Mouse (Mus musculus) heart, embryonic 10.5 days (tissue): ENCODE results near the gene Lmntd2. TPM values are rescaled to one million over a fixed set of nuclear protein-coding genes. Genes with fewer than 3 reads are reported as not detected.
A peak's percentile ranks its signal among the peaks of the same experiment; 100 is the strongest.

Source experiments
- DNase-seq: peaks from one replicate; pipeline ENCODE4 v3.0.0-alpha.2; 2017; ENCODE audit warnings: low spot score
- H3K27ac ChIP-seq: fragments of 300-500 bp; sonication (generic); 2 replicates; pipeline ENCODE4 v1.5.1; 2016; ENCODE audit warnings: mild to moderate bottlenecking
- H3K27me3 ChIP-seq: fragments of 300-500 bp; sonication (generic); 2 replicates; pipeline ENCODE4 v1.6.1; 2016; ENCODE audit warnings: mild to moderate bottlenecking; ENCODE audit not compliant: poor library complexity, insufficient read depth, severe bottlenecking
- H3K36me3 ChIP-seq: fragments of 300-500 bp; sonication (generic); 2 replicates; pipeline ENCODE4 v1.6.1; 2016; ENCODE audit warnings: mild to moderate bottlenecking, moderate library complexity
- H3K4me1 ChIP-seq: fragments of 300-500 bp; sonication (generic); 2 replicates; pipeline ENCODE4 v1.6.1; 2016; ENCODE audit warnings: mild to moderate bottlenecking
- H3K4me3 ChIP-seq: fragments of 300-500 bp; sonication (generic); 2 replicates; pipeline ENCODE4 v1.5.1; 2016; ENCODE audit warnings: mild to moderate bottlenecking, moderate library complexity
- H3K9me3 ChIP-seq: fragments of 300-500 bp; sonication (generic); 2 replicates; pipeline ENCODE4 v1.6.1; 2016; ENCODE audit warnings: mild to moderate bottlenecking, moderate library complexity
- WGBS: fragments of 180-500 bp; shearing (Covaris S2); methylation state at CpG from one replicate; pipeline ENCODE4 v1.1.7; 2016; 5-methylcytosine and 5-hydroxymethylcytosine counted together
- polyA plus RNA-seq: library from polyadenylated mRNA; unstranded; fragments of >200 nt; fragmentation: Nextera tagmentation; extraction: Ambion mirVana; gene quantifications from 2 replicates; pipeline ENCODE4 v1.2.1, GENCODE M21; 2016

Gene Lmntd2
- polyA plus RNA-seq, 1 experiment from 2014 or later = 2.1 TPM

GRCm38 (mm10) chr7:141193948-141194347, 19.9 kb downstream of the Lmntd2 start, which contains the start of the genes Hras and Lrrc56:
Gene Hras, minus strand, starts transcription at chr7:141194005.
Gene Lrrc56, plus strand, starts transcription at chr7:141194157.
- Histone ChIP-seq H3K36me3 (peaks cover 39% of the 10 kb centered on the region), H3K27me3 (peaks cover 13% of the 10 kb centered on the region; the same call in 1 of the 2 replicates), H3K4me3 (peak within 1 kb of the TSS; percentile 83), H3K27ac (peak within 1 kb of the TSS; percentile 95), H3K4me1 (peaks cover 28% of the 10 kb centered on the region), H3K9me3 (no peaks in the 10 kb centered on the region)
- under 1% methylated on average over 39 of the region's 39 CpGs for WGBS
- DNase-seq = peak; percentile 99

DNA sequence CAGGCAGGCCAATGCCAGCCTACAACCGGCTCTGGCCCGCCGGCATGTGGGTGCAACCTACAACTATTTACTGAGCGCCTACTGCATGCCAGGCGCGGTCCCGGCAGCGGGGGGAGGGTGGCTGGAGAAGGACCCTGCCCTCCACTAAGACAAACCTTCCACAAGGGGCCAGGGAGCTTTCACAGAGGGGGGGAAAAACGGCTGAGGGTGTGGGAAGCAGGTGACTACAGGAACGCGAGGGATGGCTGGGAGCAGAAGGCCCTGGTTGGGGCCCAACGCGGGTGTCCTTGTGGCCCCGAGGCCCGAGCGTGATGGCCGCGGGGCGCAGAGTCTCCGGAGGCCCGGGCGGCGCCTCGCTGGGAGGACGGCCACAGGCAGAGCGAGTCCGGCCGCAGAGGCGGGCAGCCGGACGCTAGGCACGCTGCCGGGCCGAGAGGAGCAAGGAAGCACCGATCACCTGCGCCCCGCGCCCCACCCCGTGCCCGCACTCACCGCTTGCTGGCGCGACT, 20.5 kb downstream of the Lmntd2 start:
- peak overlapping the region; percentile 95 for H3K27ac ChIP-seq
- peaks cover 13% of the 10 kb centered on the region; the same call in 1 of the 2 replicates for H3K27me3 ChIP-seq
- DNase-seq = no peak
- peak overlapping the region; percentile 83 for H3K4me3 ChIP-seq
- H3K4me1 ChIP-seq = peaks cover 28% of the 10 kb centered on the region
- WGBS = under 1% methylated on average over 28 of the region's 43 CpGs
- H3K36me3 ChIP-seq = peaks cover 41% of the 10 kb centered on the region
- no peaks in the 10 kb centered on the region for H3K9me3 ChIP-seq

DNA sequence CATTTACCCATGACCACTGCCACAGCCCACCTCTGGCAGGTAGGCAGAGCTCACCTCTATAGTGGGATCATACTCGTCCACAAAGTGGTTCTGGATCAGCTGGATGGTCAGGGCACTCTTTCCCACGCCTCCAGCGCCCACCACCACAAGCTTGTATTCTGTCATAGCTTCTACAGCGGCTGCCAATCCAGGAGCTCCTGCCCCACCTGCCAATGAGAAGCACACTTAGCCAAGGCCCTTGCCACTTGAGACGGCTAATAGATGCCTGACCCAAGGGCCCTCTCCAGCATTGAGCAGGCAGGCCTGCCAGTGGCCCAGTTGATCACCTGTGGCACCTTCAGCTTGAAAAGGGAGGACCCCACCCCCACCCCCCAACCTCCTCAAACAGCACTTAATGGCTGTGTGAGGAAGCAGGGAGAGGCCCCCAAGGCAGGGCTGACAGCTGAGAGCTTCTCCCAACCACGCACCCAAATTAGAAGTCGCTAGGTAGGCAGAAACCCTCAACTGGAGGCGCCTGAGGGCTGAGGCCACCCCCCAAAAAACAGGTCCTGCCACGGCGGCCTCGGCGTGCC, 21.0 kb downstream of the Lmntd2 start:
- Histone ChIP-seq H3K36me3 (peaks cover 41% of the 10 kb centered on the region), H3K27me3 (peaks cover 10% of the 10 kb centered on the region; the same call in 1 of the 2 replicates), H3K9me3 (no peaks in the 10 kb centered on the region), H3K27ac (peak overlapping the region; percentile 95), H3K4me3 (peak overlapping the region; percentile 83), H3K4me1 (peaks cover 28% of the 10 kb centered on the region)
- DNase-seq = no peak
- WGBS = 29% methylated on average over 12 of the region's 12 CpGs

- WGBS = 91% methylated on average over 24 of the region's 24 CpGs
Measured at GRCm38 (mm10) chr7:141191796-141192685, 21.8 kb downstream of the Lmntd2 start.

DNA sequence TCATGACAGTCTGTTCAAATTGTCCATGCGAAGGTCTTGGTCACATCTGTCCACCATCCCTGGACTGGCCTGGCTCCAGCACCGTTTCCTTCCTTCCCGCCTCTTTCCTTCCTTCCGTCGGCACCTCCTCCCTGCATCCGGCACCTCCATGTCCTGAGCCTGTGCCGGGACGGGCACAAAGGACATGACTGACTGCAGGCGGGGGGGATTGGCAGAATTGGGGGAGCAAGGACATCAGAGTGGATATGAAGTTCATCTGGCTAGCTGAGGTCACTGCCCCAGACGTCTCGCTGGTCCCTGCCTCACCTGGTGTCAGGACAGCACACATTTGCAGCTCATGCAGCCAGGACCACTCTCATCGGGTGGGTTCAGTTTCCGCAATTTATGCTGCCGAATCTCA, 22.8 kb downstream of the Lmntd2 start:
- DNase-seq = no peak
- 87% methylated on average over 14 of the region's 14 CpGs for WGBS
- H3K27ac ChIP-seq = no peak overlapping the region
- H3K27me3 ChIP-seq = no peaks in the 10 kb centered on the region
- peaks cover 28% of the 10 kb centered on the region for H3K4me1 ChIP-seq
- H3K4me3 ChIP-seq = no peak overlapping the region
- peaks cover 41% of the 10 kb centered on the region for H3K36me3 ChIP-seq
- no peaks in the 10 kb centered on the region for H3K9me3 ChIP-seq

More at GRCm38 (mm10) chr7:141191796-141192685, 21.8 kb downstream of the Lmntd2 start:
- Histone ChIP-seq H3K27ac (no peak overlapping the region), H3K36me3 (peaks cover 41% of the 10 kb centered on the region), H3K4me1 (peaks cover 28% of the 10 kb centered on the region), H3K27me3 (peaks cover 4% of the 10 kb centered on the region; the same call in 1 of the 2 replicates), H3K4me3 (0 out of 2 replicates have a peak overlapping the region, but pooled peaks have one; percentile 16), H3K9me3 (no peaks in the 10 kb centered on the region)
- no peak for DNase-seq

- no peak for DNase-seq
- WGBS = 90% methylated on average over 3 of the region's 3 CpGs
- H3K27ac ChIP-seq = no peak overlapping the region
- no peaks in the 10 kb centered on the region for H3K27me3 ChIP-seq
- H3K9me3 ChIP-seq = no peaks in the 10 kb centered on the region
- no peak overlapping the region for H3K4me3 ChIP-seq
- H3K36me3 ChIP-seq = peaks cover 41% of the 10 kb centered on the region
- peaks cover 28% of the 10 kb centered on the region for H3K4me1 ChIP-seq
Measured at GRCm38 (mm10) chr7:141190220-141190619, 23.7 kb downstream of the Lmntd2 start.

DNA sequence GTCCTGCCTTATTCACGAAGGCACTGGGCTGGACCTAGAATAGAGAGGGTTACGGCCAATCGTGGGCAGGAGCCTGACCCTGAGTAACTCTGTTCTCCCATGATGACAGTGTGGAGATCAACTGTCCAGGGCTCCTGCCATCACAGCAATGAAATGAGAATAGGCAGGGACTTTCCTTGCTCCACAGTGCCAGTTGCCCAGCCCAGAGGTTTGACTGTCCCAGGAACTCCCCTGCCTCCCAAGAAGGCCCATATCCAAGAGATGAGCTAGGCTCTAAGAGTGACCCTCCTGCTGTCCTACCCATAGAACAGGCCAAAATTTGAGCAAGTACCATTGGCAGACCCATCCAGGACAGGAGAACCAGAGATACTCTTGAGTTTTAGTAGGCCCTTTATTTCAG, 25.1 kb downstream of the Lmntd2 start:
- no peaks in the 10 kb centered on the region for H3K27me3 ChIP-seq
- no peaks in the 10 kb centered on the region for H3K9me3 ChIP-seq
- peaks cover 41% of the 10 kb centered on the region for H3K36me3 ChIP-seq
- WGBS = 87% methylated on average over 3 of the region's 3 CpGs
- no peak overlapping the region for H3K27ac ChIP-seq
- no peak overlapping the region for H3K4me3 ChIP-seq
- no peak for DNase-seq
- H3K4me1 ChIP-seq = peaks cover 24% of the 10 kb centered on the region

- Histone ChIP-seq H3K36me3 (peaks cover 41% of the 10 kb centered on the region), H3K4me1 (peaks cover 23% of the 10 kb centered on the region), H3K9me3 (no peaks in the 10 kb centered on the region), H3K27me3 (no peaks in the 10 kb centered on the region), H3K4me3 (no peak overlapping the region), H3K27ac (no peak overlapping the region)
- no peak for DNase-seq
- whole genome bisulfite sequencing = 58% methylated on average over 3 of the region's 3 CpGs
Measured at GRCm38 (mm10) chr7:141188194-141188593, 25.7 kb downstream of the Lmntd2 start.

DNA sequence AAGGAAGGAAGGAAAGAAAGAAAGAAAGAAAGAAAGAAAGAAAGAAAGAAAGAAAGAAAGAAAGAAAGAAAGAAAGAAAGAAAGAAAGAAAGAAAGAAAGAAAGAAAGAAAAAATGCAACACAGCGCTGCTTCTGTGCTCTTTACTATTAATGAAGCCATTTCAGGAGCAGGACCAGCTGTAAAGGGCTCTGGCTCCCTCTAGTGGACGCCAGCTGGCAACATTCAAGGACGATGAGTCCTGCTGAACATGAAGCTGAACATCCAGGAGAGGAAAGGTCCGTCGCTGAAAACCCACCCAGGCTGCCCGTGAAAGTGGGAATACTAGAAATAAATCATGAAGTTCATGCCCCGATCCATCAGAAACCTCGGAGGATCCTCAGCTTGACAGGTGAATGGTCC, 37.7 kb downstream of the Lmntd2 start:
- no peak overlapping the region for H3K27ac ChIP-seq
- peaks cover 13% of the 10 kb centered on the region; the same call in 1 of the 2 replicates for H3K27me3 ChIP-seq
- DNase-seq = peak; percentile 93
- no peak overlapping the region for H3K4me3 ChIP-seq
- peaks cover 8% of the 10 kb centered on the region for H3K4me1 ChIP-seq
- WGBS = 5% methylated on average over 8 of the region's 8 CpGs
- no peaks in the 10 kb centered on the region for H3K36me3 ChIP-seq
- no peaks in the 10 kb centered on the region for H3K9me3 ChIP-seq

DNA sequence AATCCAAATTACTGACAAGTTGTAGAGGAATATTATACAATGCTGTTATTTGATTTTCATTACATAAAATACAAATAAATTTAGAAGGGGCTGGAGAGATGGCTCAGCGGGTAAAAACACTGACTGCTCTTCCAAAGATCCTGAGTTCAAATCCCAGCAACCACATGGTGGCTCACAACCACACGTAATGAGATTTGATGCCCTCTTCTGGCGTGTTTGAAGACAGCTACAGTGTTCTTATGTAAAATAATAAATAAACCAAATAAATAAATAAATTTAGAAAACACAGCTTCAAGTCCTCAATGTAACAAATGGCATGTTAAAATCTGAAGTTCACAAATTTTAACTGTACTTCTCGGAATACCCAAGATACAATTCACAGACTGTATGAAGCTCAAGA, 38.8 kb downstream of the Lmntd2 start:
- H3K27ac ChIP-seq = no peak overlapping the region
- no peak for DNase-seq
- WGBS = 82% methylated on average over 4 of the region's 4 CpGs
- H3K9me3 ChIP-seq = no peaks in the 10 kb centered on the region
- no peaks in the 10 kb centered on the region for H3K36me3 ChIP-seq
- peaks cover 13% of the 10 kb centered on the region; the same call in 1 of the 2 replicates for H3K27me3 ChIP-seq
- peaks cover 8% of the 10 kb centered on the region for H3K4me1 ChIP-seq
- H3K4me3 ChIP-seq = no peak overlapping the region

GRCm38 (mm10) chr7:141173323-141173850, 40.5 kb downstream of the Lmntd2 start:
- peak overlapping the region; percentile 91 for H3K27ac ChIP-seq
- H3K4me3 ChIP-seq = peak overlapping the region; percentile 63
- peaks cover 5% of the 10 kb centered on the region; the same call in 1 of the 2 replicates for H3K27me3 ChIP-seq
- no peak for DNase-seq
- H3K9me3 ChIP-seq = no peaks in the 10 kb centered on the region
- 90% methylated on average over 5 of the region's 5 CpGs for WGBS
- peaks cover 13% of the 10 kb centered on the region for H3K4me1 ChIP-seq
- H3K36me3 ChIP-seq = no peaks in the 10 kb centered on the region

- Histone ChIP-seq H3K36me3 (no peaks in the 10 kb centered on the region), H3K27ac (peak within 1 kb of the TSS; percentile 91), H3K27me3 (no peaks in the 10 kb centered on the region), H3K4me1 (peaks cover 22% of the 10 kb centered on the region), H3K4me3 (peak within 1 kb of the TSS; percentile 63), H3K9me3 (no peaks in the 10 kb centered on the region)
- WGBS = 4% methylated on average over 55 of the region's 55 CpGs
- DNase-seq = peak; percentile 97
Measured at GRCm38 (mm10) chr7:141172116-141173006, 41.5 kb downstream of the Lmntd2 start, which contains the start of gene Rnh1. Gene Rnh1, minus strand, starts transcription at chr7:141172857.
